Mouse (Mus musculus): ENCODE results near the gene Fgfr2. TPM values are rescaled to one million over a fixed set of nuclear protein-coding genes. Genes with fewer than 3 reads are reported as not detected.

Gene Fgfr2
- total RNA-seq, 2 experiments from 2014 or later = 0.26 to 0.51 TPM

GRCm38 (mm10) chr7:131306733-131307132 is 1816.4 kb downstream of the Fgfr2 start:
- no peak for ATAC-seq (ENCODE audit: poor library complexity, severe bottlenecking)

GRCm38 (mm10) chr7:131303340-131303739 is 1819.8 kb downstream of the Fgfr2 start:
- no peak for ATAC-seq (ENCODE audit: poor library complexity, severe bottlenecking)

GRCm38 (mm10) chr7:131297151-131297550 is 1826.0 kb downstream of the Fgfr2 start:
- no peak for ATAC-seq (ENCODE audit: poor library complexity, severe bottlenecking)

- no peak for ATAC-seq (ENCODE audit: poor library complexity, severe bottlenecking)
Observed at GRCm38 (mm10) chr7:131265851-131266250, 1857.3 kb downstream of the Fgfr2 start.

GRCm38 (mm10) chr7:131264251-131264650 is 1858.9 kb downstream of the Fgfr2 start:
- no peak for ATAC-seq (ENCODE audit: poor library complexity, severe bottlenecking)

- ATAC-seq (ENCODE audit: poor library complexity, severe bottlenecking) = no peak
Observed at GRCm38 (mm10) chr7:131260946-131261345, 1862.2 kb downstream of the Fgfr2 start.

- no peak for ATAC-seq (ENCODE audit: poor library complexity, severe bottlenecking)
Observed at GRCm38 (mm10) chr7:131257309-131257708, 1865.8 kb downstream of the Fgfr2 start.

- no peak for ATAC-seq (ENCODE audit: poor library complexity, severe bottlenecking)
Observed at GRCm38 (mm10) chr7:131256841-131257240, 1866.3 kb downstream of the Fgfr2 start.

- ATAC-seq (ENCODE audit: poor library complexity, severe bottlenecking) = no peak
Observed at GRCm38 (mm10) chr7:131244993-131245392, 1878.2 kb downstream of the Fgfr2 start.

- ATAC-seq (ENCODE audit: poor library complexity, severe bottlenecking) = no peak
Observed at GRCm38 (mm10) chr7:131236091-131236490, 1887.1 kb downstream of the Fgfr2 start.

GRCm38 (mm10) chr7:131223086-131223485 is 1900.1 kb downstream of the Fgfr2 start:
- no peak for ATAC-seq (ENCODE audit: poor library complexity, severe bottlenecking)

- ATAC-seq (ENCODE audit: poor library complexity, severe bottlenecking) = no peak
Observed at GRCm38 (mm10) chr7:131187996-131188395, 1935.2 kb downstream of the Fgfr2 start.

- no peak for ATAC-seq (ENCODE audit: poor library complexity, severe bottlenecking)
Observed at GRCm38 (mm10) chr7:131187047-131187446, 1936.1 kb downstream of the Fgfr2 start.

- no peak for ATAC-seq (ENCODE audit: poor library complexity, severe bottlenecking)
Observed at GRCm38 (mm10) chr7:131184339-131184738, 1938.8 kb downstream of the Fgfr2 start.

GRCm38 (mm10) chr7:131182685-131183084 is 1940.5 kb downstream of the Fgfr2 start:
- ATAC-seq (ENCODE audit: poor library complexity, severe bottlenecking) = no peak

- no peak for ATAC-seq (ENCODE audit: poor library complexity, severe bottlenecking)
Observed at GRCm38 (mm10) chr7:131174121-131174520, 1949.0 kb downstream of the Fgfr2 start, which contains the start of gene 5430419D17Rik. Gene 5430419D17Rik, plus strand, starts transcription at chr7:131174402.

- ATAC-seq (ENCODE audit: poor library complexity, severe bottlenecking) = no peak
Observed at GRCm38 (mm10) chr7:131169099-131169498, 1954.1 kb downstream of the Fgfr2 start.

GRCm38 (mm10) chr7:131167771-131168170 is 1955.4 kb downstream of the Fgfr2 start:
- ATAC-seq (ENCODE audit: poor library complexity, severe bottlenecking) = no peak

GRCm38 (mm10) chr7:131162251-131162650 is 1960.9 kb downstream of the Fgfr2 start:
- no peak for ATAC-seq (ENCODE audit: poor library complexity, severe bottlenecking)

- no peak for ATAC-seq (ENCODE audit: poor library complexity, severe bottlenecking)
Observed at GRCm38 (mm10) chr7:131153044-131153443, 1970.1 kb downstream of the Fgfr2 start.

- no peak for ATAC-seq (ENCODE audit: poor library complexity, severe bottlenecking)
Observed at GRCm38 (mm10) chr7:131150179-131150578, 1973.0 kb downstream of the Fgfr2 start.

- no peak for ATAC-seq (ENCODE audit: poor library complexity, severe bottlenecking)
Observed at GRCm38 (mm10) chr7:131146214-131146613, 1976.9 kb downstream of the Fgfr2 start, which contains the start of gene 4933402N03Rik. Gene 4933402N03Rik, minus strand, starts transcription at chr7:131146314.

- no peak for ATAC-seq (ENCODE audit: poor library complexity, severe bottlenecking)
Observed at GRCm38 (mm10) chr7:131133181-131133580, 1990.0 kb downstream of the Fgfr2 start.
